Mouse (Mus musculus): ENCODE results near the gene Scn2b.

DNA sequence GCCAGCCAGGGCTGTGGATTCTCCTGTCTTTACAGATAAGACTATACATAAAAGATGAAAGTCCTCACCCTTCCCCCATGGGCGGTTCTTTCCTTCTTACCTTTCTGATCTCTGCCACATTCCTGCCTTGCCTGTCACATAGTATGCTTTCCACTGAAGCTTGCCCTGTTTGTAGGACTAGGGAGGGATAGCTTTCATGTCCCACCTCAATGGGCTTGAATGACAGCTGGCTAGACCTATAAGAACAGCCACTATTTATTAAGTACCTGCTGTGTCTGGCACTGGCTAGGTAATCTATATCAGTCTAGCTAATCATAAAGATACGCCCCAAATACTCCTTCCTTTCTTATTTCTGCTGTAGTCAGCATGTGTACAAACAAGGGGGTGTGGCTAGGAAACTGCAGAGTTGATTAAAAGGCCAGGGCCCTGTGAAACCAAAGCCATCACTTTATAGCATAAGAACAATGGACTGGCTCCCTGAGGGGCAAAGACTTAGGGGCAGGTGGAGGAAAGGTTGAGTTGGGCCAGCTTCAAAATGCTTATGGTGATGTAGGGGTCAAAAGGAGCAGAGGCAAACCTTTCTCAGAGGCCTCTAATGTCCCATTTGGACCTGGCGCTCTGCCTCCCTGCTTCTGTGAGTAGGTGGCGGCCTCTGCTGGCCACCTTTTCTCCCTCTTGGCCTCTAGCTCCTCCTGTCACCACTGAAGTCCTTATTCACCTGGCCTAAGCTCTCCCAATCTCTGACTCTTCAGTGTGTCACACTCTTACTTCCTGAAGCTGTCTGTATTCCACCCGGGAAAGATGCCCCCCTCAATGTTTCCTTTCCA lies 16.1 kb downstream of the Scn2b start:
- peak; percentile 87 for TF ChIP-seq CTCF (IDR thresholded peaks at IDR 0.05; ENCODE audit: low read depth, low read length)
- TF ChIP-seq POLR2A (IDR thresholded peaks at IDR 0.05; ENCODE audit: extremely low read depth, insufficient read depth, low read length) = no peak
